Mouse (Mus musculus) ES-E14 (cell line): ENCODE measurements at regions not wholly inside any gene's neighbourhood (a gene's known extent, or its start where the extent isn't known, plus 50 kb on each side); places are given as distances from the start of the nearest gene placed in this dataset.

Experiments
- CHD2 ChIP-seq: IDR thresholded peaks from 2 replicates; pipeline ENCODE4 v1.6.1; 2014; ENCODE audit warnings: mild to moderate bottlenecking, low read depth, low read length, inconsistent platforms
- HCFC1 ChIP-seq: IDR thresholded peaks from 2 replicates; pipeline ENCODE4 v1.6.1; 2012; ENCODE audit warnings: low read length, inconsistent platforms, borderline replicate concordance; ENCODE audit not compliant: insufficient read depth
- MAFK ChIP-seq: IDR thresholded peaks from 2 replicates; pipeline ENCODE4 v1.6.1; 2014; ENCODE audit warnings: mild to moderate bottlenecking, low read depth, low read length, inconsistent platforms; ENCODE audit not compliant: insufficient read depth
- ZC3H11A ChIP-seq: IDR thresholded peaks from 2 replicates; pipeline ENCODE4 v1.6.1; 2012; ENCODE audit warnings: low read depth, mild to moderate bottlenecking, inconsistent platforms, low read length, borderline replicate concordance
- ZNF384 ChIP-seq: IDR thresholded peaks from 2 replicates; pipeline ENCODE4 v1.6.1; 2012; ENCODE audit warnings: low read depth, low read length, inconsistent platforms

GRCm38 (mm10) chr3:148635101-148635500, 355.3 kb downstream of the Adgrl2 start:
- TF ChIP-seq MAFK (no peak), ZNF384 (no peak), HCFC1 (no peak), CHD2 (no peak), ZC3H11A (no peak)
